Mouse (Mus musculus): Measurements from ENCODE around the gene Utp14a. TPM values are rescaled to one million over a fixed set of nuclear protein-coding genes. Genes with fewer than 3 reads are reported as not detected.

The Utp14a gene
- polyA plus RNA-seq, 1 experiment: 14.3 TPM

DNA sequence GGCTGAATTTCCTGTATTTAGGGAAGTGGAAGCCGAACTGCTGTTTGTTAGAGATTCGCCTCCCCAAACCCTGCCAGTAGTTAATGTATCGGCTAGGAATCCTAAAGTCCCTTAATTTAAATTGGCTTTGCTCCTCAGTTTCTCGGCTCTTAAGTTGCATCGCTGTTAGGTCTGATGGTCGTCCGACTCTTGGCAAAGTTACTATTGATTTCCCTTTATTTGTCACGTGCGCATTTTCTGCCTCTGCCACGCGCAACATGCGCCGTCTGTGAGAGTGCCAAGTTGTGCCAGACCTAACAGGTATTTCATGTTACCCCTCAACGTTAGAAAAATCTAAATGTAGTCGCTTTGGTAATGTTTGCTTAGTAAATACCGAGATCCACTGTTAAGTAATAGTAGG is 349 bp downstream of the Utp14a start:
- Histone ChIP-seq H3K4me3 (ENCODE audit: insufficient read depth, low read length) (peak overlapping the region; percentile 49), H3K4me1 (ENCODE audit: control insufficient read depth, insufficient read depth, low read length) (peaks cover 1% of the 10 kb centered on the region; the same call in 1 of the 2 replicates), H3K27ac (ENCODE audit: insufficient read depth, low read length) (no peak overlapping the region)
- no peak for TF ChIP-seq POLR2A (IDR thresholded peaks at IDR 0.05; ENCODE audit: extremely low read depth, insufficient read depth, low read length)

DNA sequence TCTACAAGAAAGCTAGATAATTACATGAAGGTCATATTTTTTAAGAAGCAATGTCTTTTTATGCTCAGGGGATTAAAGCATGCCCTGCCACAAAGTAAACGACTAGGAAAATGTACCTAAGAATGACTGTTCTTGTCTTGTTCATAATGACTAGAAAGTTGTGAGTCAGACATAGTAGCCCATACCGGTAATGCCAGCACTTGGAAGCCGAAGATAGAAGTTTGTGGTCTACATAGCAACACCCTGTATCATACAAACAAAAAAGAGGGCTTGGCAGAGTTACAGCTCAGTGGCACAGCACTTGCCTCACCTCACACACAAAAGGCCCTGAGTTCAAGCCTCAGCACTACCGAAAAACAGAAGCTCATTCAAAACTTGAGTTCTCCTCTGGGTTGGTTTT is 15.0 kb downstream of the Utp14a start:
- no peaks in the 10 kb centered on the region for H3K4me1 ChIP-seq (ENCODE audit: control insufficient read depth, insufficient read depth, low read length)
- H3K27ac ChIP-seq (ENCODE audit: insufficient read depth, low read length): no peak overlapping the region
- no peak overlapping the region for H3K4me3 ChIP-seq (ENCODE audit: insufficient read depth, low read length)
- TF ChIP-seq CTCF (IDR thresholded peaks at IDR 0.05; ENCODE audit: extremely low read depth, insufficient read depth, low read length) (no peak), POLR2A (IDR thresholded peaks at IDR 0.05; ENCODE audit: extremely low read depth, insufficient read depth, low read length) (no peak)

DNA sequence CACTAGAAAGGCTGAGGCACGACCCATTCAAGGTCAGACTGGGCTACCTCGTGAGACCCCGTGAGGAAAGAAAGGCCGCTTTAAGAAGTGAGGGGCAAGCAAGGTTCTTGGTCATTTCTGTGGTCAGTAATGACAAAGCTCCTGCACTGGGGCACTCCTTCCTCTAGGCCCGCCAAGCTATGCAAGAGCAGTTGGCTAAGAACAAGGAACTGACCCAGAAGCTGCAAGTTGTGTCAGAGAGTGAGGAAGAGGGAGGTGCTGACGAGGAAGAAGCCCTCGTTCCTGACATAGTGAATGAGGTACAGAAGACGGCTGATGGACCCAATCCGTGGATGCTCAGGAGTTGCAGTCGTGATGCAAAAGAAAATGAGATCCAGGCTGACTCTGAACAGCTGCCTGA is 18.0 kb downstream of the Utp14a start:
- TF ChIP-seq POLR2A (IDR thresholded peaks at IDR 0.05; ENCODE audit: extremely low read depth, insufficient read depth, low read length): no peak
- TF ChIP-seq CTCF (IDR thresholded peaks at IDR 0.05; ENCODE audit: extremely low read depth, insufficient read depth, low read length): no peak
- Histone ChIP-seq H3K27ac (ENCODE audit: insufficient read depth, low read length) (no peak overlapping the region), H3K4me1 (ENCODE audit: control insufficient read depth, insufficient read depth, low read length) (no peaks in the 10 kb centered on the region), H3K4me3 (ENCODE audit: insufficient read depth, low read length) (no peak overlapping the region)

DNA sequence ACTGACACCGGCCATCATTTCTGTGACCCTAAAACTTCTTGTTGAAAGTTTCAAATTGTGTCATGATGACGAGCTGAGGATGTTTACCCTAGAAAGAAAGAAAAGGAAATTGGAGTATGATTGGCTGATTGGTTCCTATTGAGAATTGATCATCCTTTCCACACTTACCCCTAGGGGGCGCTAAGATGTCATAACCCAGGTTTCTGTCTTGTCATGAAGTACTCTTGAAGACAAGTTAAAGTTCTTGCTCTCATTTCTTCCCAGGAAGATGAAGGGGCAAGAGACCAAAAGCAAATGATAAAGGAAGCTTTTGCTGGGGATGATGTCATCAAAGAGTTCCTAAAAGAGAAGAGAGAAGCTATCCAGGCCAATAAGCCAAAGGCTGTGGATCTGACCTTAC is 21.4 kb downstream of the Utp14a start:
- H3K27ac ChIP-seq (ENCODE audit: insufficient read depth, low read length): no peak overlapping the region
- H3K4me1 ChIP-seq (ENCODE audit: control insufficient read depth, insufficient read depth, low read length): no peaks in the 10 kb centered on the region
- H3K4me3 ChIP-seq (ENCODE audit: insufficient read depth, low read length): no peak overlapping the region
- TF ChIP-seq CTCF (IDR thresholded peaks at IDR 0.05; ENCODE audit: extremely low read depth, insufficient read depth, low read length) (no peak), POLR2A (IDR thresholded peaks at IDR 0.05; ENCODE audit: extremely low read depth, insufficient read depth, low read length) (no peak)

DNA sequence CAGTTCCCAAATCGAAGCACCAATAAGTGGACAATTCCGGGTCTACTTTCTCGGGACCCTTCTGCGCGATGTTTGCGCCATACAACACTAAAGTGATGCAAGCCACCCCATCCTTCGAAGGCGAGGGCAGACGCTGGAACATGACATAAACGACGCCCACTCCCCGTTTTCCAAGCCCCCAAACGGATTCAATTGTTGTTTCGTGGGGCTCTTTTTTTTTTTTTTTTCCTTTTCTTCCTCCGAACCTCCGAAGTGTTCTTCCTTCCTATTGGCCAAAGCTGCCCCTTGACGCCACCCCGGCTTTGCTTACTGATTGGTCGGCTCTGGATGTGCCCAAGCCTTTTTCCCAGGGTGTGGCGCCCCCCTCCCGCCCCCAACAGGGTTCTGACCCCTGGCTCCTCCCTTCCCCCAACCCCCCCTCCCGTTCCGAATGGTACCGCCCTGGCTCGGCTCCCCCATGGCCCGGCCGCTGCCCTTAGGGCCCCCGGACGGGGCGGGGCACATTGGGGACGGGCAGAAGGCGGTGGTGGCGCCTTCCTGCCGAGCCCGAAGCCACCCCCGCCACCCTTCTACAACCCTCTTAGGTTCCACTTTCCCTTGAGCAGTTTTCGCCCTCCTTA is 27.8 kb downstream of the Utp14a start:
- TF ChIP-seq CTCF (IDR thresholded peaks at IDR 0.05; ENCODE audit: extremely low read depth, insufficient read depth, low read length) (no peak), POLR2A (IDR thresholded peaks at IDR 0.05; ENCODE audit: extremely low read depth, insufficient read depth, low read length) (no peak)
- peak overlapping the region; percentile 64 for H3K27ac ChIP-seq (ENCODE audit: insufficient read depth, low read length)

DNA sequence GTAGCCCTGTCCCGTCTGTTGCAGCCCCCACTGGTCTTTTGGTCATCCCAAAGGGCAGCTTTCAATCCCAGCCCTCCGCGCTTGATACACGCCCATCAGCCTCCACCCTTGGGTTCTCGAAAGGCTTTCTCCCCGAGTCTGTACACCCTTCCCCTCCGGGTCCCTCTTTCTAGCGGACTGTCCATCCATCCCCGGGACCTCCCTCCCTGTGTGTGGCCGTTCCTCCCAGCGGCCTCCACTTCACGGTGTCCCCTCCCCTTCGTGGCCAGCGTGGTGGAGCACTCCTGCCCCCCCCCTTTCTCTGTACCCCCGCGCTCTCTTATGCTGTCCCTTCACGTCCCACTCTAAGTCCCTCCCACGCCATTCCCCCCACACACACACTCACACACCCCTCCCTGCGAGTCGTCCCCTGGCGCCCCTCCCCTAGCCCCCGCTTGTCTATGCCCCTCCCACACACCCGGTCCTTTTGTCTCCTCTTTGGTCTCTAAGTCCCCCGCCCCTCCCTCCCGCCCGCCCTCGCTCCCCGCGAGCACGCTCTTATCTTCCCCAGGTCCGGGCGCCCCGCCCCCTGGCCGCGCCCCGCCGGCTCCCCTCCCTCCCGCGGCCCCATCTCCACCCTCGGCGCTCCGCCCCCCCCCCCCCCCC is 28.5 kb downstream of the Utp14a start:
- peak overlapping the region; percentile 64 for H3K27ac ChIP-seq (ENCODE audit: insufficient read depth, low read length)
- H3K4me3 ChIP-seq (ENCODE audit: insufficient read depth, low read length): peak overlapping the region; percentile 47
- H3K4me1 ChIP-seq (ENCODE audit: control insufficient read depth, insufficient read depth, low read length): no peaks in the 10 kb centered on the region
- TF ChIP-seq CTCF (IDR thresholded peaks at IDR 0.05; ENCODE audit: extremely low read depth, insufficient read depth, low read length) (no peak), POLR2A (IDR thresholded peaks at IDR 0.05; ENCODE audit: extremely low read depth, insufficient read depth, low read length) (no peak)

More for the DNA sequence above, 27.8 kb downstream of the Utp14a start:
- Histone ChIP-seq H3K4me3 (ENCODE audit: insufficient read depth, low read length) (peak overlapping the region; percentile 47), H3K4me1 (ENCODE audit: control insufficient read depth, insufficient read depth, low read length) (no peaks in the 10 kb centered on the region)

DNA sequence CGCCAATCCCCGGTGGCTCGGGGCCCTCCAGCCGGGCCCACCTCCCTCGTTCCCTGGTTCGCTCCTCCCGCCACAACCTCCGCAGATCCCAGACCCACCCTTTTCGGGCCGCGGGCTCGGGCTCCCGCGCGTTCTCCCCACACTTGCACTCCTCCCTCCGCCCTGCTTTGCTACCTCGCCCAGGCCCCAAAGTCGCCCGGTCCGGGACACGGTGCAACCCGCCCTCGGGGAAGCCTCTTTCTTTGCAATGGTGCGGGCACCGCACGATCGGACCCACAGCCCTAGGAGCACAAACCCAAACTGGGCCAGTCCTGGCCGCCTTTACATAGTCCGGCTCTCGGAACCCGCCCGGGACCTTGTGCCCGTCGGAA is 29.0 kb downstream of the Utp14a start:
- H3K27ac ChIP-seq (ENCODE audit: insufficient read depth, low read length): no peak overlapping the region
- no peak for TF ChIP-seq POLR2A (IDR thresholded peaks at IDR 0.05; ENCODE audit: extremely low read depth, insufficient read depth, low read length)
- no peak for TF ChIP-seq CTCF (IDR thresholded peaks at IDR 0.05; ENCODE audit: extremely low read depth, insufficient read depth, low read length)
- no peaks in the 10 kb centered on the region for H3K4me1 ChIP-seq (ENCODE audit: control insufficient read depth, insufficient read depth, low read length)

DNA sequence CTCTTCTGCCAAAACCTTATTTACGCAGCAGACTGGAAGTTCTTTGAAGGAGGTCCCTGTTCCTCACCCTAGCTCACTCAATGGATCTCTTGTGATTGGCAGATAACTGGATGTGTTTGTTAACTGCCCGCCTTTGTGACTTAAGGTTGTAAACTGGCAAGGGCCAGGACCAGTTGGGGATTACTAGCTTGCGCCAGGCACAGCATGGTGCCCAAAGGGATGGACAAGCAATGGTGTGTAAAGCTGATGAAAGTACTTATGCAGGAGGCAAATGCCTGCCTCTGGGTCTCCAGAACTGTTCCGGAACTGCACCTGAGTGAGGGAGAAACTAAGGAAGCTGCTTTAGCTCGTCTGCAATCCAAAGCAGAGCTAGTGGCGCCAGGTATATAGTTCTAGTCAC is 29.8 kb downstream of the Utp14a start:
- H3K4me3 ChIP-seq (ENCODE audit: insufficient read depth, low read length): no peak overlapping the region; the same call in 1 of the 2 replicates
- TF ChIP-seq CTCF (IDR thresholded peaks at IDR 0.05; ENCODE audit: extremely low read depth, insufficient read depth, low read length) (no peak), POLR2A (IDR thresholded peaks at IDR 0.05; ENCODE audit: extremely low read depth, insufficient read depth, low read length) (no peak)
- no peak overlapping the region; the same call in 1 of the 2 replicates for H3K27ac ChIP-seq (ENCODE audit: insufficient read depth, low read length)
- no peaks in the 10 kb centered on the region for H3K4me1 ChIP-seq (ENCODE audit: control insufficient read depth, insufficient read depth, low read length)

More for the DNA sequence above, 29.0 kb downstream of the Utp14a start:
- peak overlapping the region; percentile 47 for H3K4me3 ChIP-seq (ENCODE audit: insufficient read depth, low read length)

DNA sequence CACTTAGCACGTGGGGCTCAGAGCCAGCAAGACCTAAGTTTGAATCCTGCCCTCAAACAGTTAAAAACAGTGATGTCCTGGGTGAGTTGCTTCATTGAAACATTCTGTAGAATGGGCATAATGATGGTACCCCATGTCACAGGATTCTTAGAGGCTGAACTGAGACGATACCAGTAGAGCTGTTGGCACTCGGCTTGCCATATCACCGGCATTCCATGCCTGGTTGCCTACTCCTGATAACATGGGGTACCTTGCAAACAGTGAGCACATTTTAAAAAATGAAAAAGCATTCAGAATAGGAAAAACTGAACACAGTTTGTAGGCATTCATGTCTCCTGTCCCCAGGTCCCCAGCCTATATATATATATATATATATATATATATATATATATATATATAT is 31.3 kb downstream of the Utp14a start:
- no peak overlapping the region for H3K27ac ChIP-seq (ENCODE audit: insufficient read depth, low read length)
- no peaks in the 10 kb centered on the region for H3K4me1 ChIP-seq (ENCODE audit: control insufficient read depth, insufficient read depth, low read length)
- TF ChIP-seq CTCF (IDR thresholded peaks at IDR 0.05; ENCODE audit: extremely low read depth, insufficient read depth, low read length) (no peak), POLR2A (IDR thresholded peaks at IDR 0.05; ENCODE audit: extremely low read depth, insufficient read depth, low read length) (no peak)
- H3K4me3 ChIP-seq (ENCODE audit: insufficient read depth, low read length): no peak overlapping the region

DNA sequence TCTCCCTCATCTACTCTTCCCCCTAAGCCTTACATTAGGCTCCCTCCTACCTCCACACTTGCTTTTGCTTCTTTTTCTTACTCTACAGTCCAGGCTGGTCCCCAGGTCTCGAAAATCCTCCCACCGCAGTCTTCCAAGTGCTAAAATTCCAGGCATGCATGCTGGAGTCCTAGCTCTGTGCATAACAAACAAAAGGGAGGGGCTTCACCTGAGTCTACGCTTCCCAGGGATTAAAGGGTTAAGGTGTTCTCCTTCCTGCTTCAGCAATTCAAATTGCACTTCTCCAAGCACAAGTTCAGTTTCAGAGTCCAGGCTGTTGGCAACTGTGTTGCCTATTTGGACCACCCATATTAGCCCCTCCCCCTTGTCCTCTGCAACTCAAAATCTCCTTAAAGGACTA is 34.8 kb downstream of the Utp14a start:
- Histone ChIP-seq H3K27ac (ENCODE audit: insufficient read depth, low read length) (no peak overlapping the region), H3K4me1 (ENCODE audit: control insufficient read depth, insufficient read depth, low read length) (no peaks in the 10 kb centered on the region), H3K4me3 (ENCODE audit: insufficient read depth, low read length) (no peak overlapping the region)
- no peak for TF ChIP-seq POLR2A (IDR thresholded peaks at IDR 0.05; ENCODE audit: extremely low read depth, insufficient read depth, low read length)
- TF ChIP-seq CTCF (IDR thresholded peaks at IDR 0.05; ENCODE audit: extremely low read depth, insufficient read depth, low read length): no peak
